Mouse (Mus musculus): ENCODE measurements around the gene Oit1. TPM values are rescaled to one million over a fixed set of nuclear protein-coding genes. Genes with fewer than 3 reads are reported as not detected.

Gene Oit1
- not detected for total RNA-seq (2023)

DNA sequence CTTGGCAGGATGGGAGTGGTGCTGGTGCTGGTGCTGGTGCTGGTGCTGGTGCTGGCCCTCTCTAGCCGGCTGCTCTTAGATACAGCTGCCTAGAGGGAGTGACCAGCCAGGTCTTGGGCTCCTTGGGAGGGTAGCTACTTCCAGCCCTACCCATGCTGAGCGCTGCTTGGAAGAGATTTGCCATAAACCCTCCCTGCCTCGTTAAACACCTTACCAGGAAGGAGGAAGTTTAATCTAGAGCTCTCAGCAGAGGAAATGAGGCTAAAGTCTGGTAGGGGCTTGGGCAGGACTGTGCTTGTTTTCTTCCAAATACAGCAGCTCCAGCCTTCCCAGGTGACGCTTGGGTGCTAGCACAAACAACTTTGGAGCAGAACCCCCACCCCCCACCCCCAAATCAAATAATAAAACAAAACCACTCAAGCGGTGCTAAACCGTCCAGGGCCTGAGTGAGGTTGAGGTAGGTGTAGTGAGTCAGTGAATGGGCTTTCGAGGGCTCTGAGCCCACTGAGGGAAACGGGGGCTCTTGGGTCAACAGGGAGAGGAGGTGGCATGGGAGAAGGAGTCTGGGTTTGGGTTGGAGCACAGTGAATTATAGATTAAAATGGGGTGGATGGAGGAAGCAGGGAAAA, at the start of gene Oit1:
Oit1 (minus strand) TSS at position 70 of the 629 bp plus-strand sequence.

DNA sequence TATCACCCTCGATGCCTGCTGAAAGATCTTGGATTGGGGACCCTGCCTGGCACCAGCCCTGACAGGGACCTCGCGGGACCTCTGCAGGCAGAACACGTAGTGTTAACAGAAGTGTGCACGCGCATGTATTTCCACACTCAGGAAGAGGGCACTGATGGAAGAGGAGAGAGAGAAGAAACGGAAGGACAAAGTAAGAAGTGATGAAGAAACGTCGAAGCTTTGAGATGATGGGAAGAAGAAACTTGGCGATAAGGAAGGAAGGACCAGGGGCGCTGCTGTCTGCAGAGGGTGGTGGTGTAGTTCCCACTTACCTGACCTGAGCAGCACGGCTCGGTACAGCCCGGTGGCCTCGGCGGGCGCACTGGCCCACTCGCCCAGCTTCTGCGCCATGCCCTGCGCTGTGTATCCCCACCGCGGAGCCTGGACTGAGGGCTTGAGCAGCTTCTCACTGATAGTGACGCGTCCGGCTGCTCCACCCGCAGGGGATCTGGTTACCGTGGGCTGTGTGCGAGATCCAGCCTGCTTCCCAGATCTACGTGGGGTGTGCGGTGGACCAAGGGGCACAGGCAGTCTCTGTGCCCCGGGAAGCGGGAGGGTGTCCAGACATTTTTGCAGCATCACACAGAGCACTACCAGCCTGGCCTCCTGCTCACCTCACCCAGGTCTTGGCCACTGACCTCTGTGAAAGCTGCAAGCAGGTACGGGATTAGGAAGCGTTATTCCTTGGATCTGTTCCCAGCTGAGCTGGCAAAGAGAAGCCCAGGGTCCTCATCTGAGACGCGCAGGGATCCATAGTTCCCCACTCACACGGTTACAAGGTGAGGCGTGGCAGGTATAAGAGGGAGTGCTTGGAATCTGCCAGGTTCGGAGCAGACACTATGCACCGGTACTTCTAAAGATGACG, 61.1 kb downstream of the Oit1 start, which contains the start of gene Fam107a:
Fam107a (minus strand) TSS at position 830 of the 904 bp plus-strand sequence.

Other genes starting within 250 kb of the Oit1 start
- gene Pdhb, start 205.7 kb downstream of the Oit1 start, total RNA-seq (2023): 100 to 1,000 TPM; 118 to 137 TPM
- 10 to 100 TPM; 10.2 to 12.8 TPM for gene Kctd6, start 164.6 kb downstream of the Oit1 start, total RNA-seq (2023)
- gene Acox2, start 119.4 kb downstream of the Oit1 start, total RNA-seq (2023): not detected
- gene Fam107a, start 60.7 kb downstream of the Oit1 start, total RNA-seq (2023): not detected

Data from B cell, adult 67 days (primary cell).